Mouse (Mus musculus): ENCODE measurements around the gene Fntb. TPM values are rescaled to one million over a fixed set of nuclear protein-coding genes. Genes with fewer than 3 reads are reported as not detected.

Fntb gene
- polyA plus RNA-seq, 1 experiment from 2014 or later, result 16.2 TPM

DNA sequence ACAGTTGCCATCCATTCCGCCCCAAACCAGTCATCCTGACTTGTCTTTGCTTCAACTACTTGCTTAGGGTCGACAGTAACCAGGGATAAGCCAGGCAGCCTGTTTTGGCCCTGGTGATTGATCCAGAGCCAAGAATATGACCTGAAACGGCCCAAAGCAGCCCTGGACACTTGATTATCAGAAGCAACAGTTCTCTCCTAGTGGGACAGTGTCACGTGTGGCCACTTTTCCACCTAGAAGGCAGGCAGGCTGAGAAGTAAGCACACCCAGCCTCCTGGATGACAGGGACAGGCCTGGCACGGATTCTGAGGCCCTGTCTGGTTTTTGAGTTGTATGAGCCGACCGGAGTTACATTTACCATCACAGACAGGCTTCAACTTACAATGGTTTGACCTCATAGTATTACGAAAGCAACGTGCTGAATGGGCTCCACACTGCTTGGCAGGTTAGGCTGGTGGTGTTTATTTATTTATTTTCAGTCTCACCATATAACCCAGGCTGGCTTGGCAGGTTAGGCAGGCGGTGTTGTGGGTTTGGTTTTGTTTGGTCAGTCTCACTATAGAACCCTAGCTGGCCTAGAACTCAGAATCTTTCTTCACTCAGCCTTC, 161.1 kb downstream of the Fntb start:
- no peak overlapping the region for H3K27ac ChIP-seq (ENCODE audit: low read depth)
- no peaks in the 10 kb centered on the region for H3K27me3 ChIP-seq (ENCODE audit: insufficient read depth, low read length)
- H3K4me1 ChIP-seq (ENCODE audit: insufficient read depth), result peaks cover 7% of the 10 kb centered on the region
- H3K9ac ChIP-seq (replicated peaks), result no peak overlapping the region
- no peak for DNase-seq
- H3K9me3 ChIP-seq (ENCODE audit: low read length), result no peaks in the 10 kb centered on the region
- TF ChIP-seq EP300 (IDR thresholded peaks at IDR 0.05; ENCODE audit: low read depth) (no peak), CTCF (IDR thresholded peaks at IDR 0.05; ENCODE audit: low read depth) (no peak)
- WGBS (ENCODE audit: insufficient replicate concordance), result 68% methylated on average over 10 of the region's 10 CpGs
- H3K36me3 ChIP-seq (replicated peaks; ENCODE audit: insufficient read depth, low read length), result 0 out of 2 replicates have a peak, but pooled peaks cover 3% of the 10 kb centered on the region
- ATAC-seq, result no peak
- H3K4me3 ChIP-seq (ENCODE audit: low read depth, low read length), result no peak overlapping the region
- no peak overlapping the region for H3K4me2 ChIP-seq (ENCODE audit: low read depth, low read length)

DNA sequence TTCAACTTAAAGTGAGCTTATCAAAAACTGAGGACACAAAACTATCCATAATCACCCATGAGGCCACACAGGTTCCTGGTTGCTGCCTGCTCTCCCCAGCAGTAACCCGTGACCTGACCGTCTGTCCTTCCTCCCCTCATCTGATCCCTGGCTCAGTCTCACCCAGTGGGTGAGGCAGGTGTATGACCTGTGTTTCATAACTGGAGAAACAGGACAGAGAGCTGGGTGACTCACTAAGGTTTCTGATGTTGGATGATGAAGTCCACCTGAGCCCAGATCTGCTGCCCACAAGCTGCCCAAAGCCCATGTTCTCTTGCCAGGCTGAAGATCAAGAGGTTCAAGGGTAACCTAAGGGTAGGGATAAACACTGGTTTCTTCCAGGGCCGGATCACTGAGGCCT, 161.6 kb downstream of the Fntb start:
- H3K4me2 ChIP-seq (ENCODE audit: low read depth, low read length), result no peak overlapping the region
- H3K9me3 ChIP-seq (ENCODE audit: low read length), result no peaks in the 10 kb centered on the region
- no peak overlapping the region for H3K4me3 ChIP-seq (ENCODE audit: low read depth, low read length)
- no peak overlapping the region for H3K9ac ChIP-seq (replicated peaks)
- DNase-seq (no peak), ATAC-seq (no peak)
- H3K4me1 ChIP-seq (ENCODE audit: insufficient read depth), result peaks cover 7% of the 10 kb centered on the region
- no peak overlapping the region for H3K27ac ChIP-seq (ENCODE audit: low read depth)
- TF ChIP-seq CTCF (IDR thresholded peaks at IDR 0.05; ENCODE audit: low read depth), result no peak
- no peaks in the 10 kb centered on the region for H3K27me3 ChIP-seq (ENCODE audit: insufficient read depth, low read length)
- H3K36me3 ChIP-seq (replicated peaks; ENCODE audit: insufficient read depth, low read length), result 0 out of 2 replicates have a peak, but pooled peaks cover under 1% of the 10 kb centered on the region
- WGBS (ENCODE audit: insufficient replicate concordance), result 74% methylated on average over 3 of the region's 3 CpGs

DNA sequence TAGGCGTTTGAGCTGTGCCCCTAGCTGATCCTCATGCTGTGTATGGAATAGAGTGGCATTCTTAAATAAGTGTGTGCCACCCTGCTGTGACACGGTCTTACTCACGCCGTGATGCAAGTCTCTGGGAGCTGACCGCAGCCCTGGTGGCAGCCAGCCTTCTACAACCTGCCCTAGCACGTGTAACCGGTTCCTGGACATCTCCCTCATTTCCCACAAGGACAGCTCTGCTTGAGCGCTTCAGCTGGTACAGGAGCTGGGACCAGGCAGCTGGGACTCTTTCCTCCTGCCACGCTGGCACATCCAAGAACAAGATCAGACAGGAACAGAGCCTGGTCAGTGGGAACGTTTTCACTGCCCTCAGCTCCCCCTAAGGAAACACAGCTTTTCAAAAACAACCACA, 162.2 kb downstream of the Fntb start:
- no peak for DNase-seq
- Histone ChIP-seq H3K27me3 (ENCODE audit: insufficient read depth, low read length) (no peaks in the 10 kb centered on the region), H3K4me1 (ENCODE audit: insufficient read depth) (peaks cover 7% of the 10 kb centered on the region), H3K9ac (replicated peaks) (no peak overlapping the region), H3K36me3 (replicated peaks; ENCODE audit: insufficient read depth, low read length) (0 out of 2 replicates have a peak, but pooled peaks cover 4% of the 10 kb centered on the region), H3K4me3 (ENCODE audit: low read depth, low read length) (no peak overlapping the region), H3K4me2 (ENCODE audit: low read depth, low read length) (no peak overlapping the region), H3K9me3 (ENCODE audit: low read length) (no peaks in the 10 kb centered on the region), H3K27ac (ENCODE audit: low read depth) (no peak overlapping the region)
- TF ChIP-seq CTCF (IDR thresholded peaks at IDR 0.05; ENCODE audit: low read depth) (no peak), EP300 (IDR thresholded peaks at IDR 0.05; ENCODE audit: low read depth) (no peak)
- no peak for ATAC-seq
- WGBS (ENCODE audit: insufficient replicate concordance), result 69% methylated on average over 10 of the region's 10 CpGs

GRCm38 (mm10) chr12:76930177-76930576, 164.8 kb downstream of the Fntb start:
- ATAC-seq (no peak), DNase-seq (peak; percentile 30)
- no peak overlapping the region for H3K27ac ChIP-seq (ENCODE audit: low read depth)
- no peaks in the 10 kb centered on the region for H3K9me3 ChIP-seq (ENCODE audit: low read length)
- no peak overlapping the region for H3K4me2 ChIP-seq (ENCODE audit: low read depth, low read length)
- peaks cover 15% of the 10 kb centered on the region; the same call in 1 of the 2 replicates for H3K36me3 ChIP-seq (replicated peaks; ENCODE audit: insufficient read depth, low read length)
- TF ChIP-seq CTCF (IDR thresholded peaks at IDR 0.05; ENCODE audit: low read depth) (no peak), EP300 (IDR thresholded peaks at IDR 0.05; ENCODE audit: low read depth) (no peak)
- WGBS (ENCODE audit: insufficient replicate concordance), result 46% methylated on average over 6 of the region's 6 CpGs
- H3K4me3 ChIP-seq (ENCODE audit: low read depth, low read length), result no peak overlapping the region
- peaks cover 7% of the 10 kb centered on the region for H3K4me1 ChIP-seq (ENCODE audit: insufficient read depth)
- no peaks in the 10 kb centered on the region for H3K27me3 ChIP-seq (ENCODE audit: insufficient read depth, low read length)
- H3K9ac ChIP-seq (replicated peaks), result no peak overlapping the region

DNA sequence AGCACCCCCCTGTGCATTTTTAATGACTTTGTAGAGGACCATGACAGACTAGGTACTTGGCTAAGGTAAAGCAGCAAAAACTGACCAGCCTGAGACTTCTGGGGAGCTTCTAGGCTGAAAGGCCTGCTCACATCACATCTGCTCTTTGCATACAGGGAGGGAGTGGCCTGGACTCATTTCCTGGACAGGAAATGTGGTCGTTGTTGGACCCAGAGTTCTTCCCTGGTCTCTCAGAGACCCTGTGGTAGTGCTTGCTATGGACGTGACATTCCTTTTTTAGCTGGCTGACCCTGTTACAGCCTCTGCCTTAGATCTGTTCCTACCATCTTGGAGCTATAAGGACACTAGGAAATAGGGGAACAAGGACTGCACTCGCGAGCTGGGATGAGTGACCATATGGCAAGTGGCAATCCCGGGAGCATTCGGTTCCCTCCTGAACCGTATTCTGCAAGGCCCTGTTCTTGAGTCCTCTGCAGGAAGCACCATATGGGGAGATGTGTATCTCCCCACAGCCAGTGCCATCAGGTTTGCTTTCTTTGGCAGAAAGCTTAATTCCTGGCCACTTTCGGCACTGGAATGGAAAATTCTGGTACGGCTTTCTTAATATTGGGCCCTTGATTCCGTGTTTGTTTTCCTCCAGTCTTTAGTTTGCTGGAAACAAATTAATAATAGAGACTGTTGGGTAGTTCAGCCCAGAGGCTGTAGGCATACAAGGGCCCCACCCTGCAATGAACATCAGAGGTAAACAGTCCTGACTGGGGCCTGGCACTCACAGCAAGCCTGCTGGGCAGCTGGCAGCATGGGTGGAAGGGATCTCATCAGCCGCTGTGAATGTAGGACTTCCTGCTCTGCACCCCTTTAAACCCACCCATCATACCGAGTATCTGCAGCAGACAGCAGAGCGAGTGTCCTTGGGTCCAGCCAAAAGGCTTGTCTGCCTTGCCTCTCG, 166.6 kb downstream of the Fntb start:
- WGBS (ENCODE audit: insufficient replicate concordance), result 75% methylated on average over 14 of the region's 14 CpGs
- no peak for ATAC-seq

GRCm38 (mm10) chr12:76932688-76933060, 167.3 kb downstream of the Fntb start:
- no peak overlapping the region for H3K9ac ChIP-seq (replicated peaks)
- no peak overlapping the region for H3K4me3 ChIP-seq (ENCODE audit: low read depth, low read length)
- TF ChIP-seq CTCF (IDR thresholded peaks at IDR 0.05; ENCODE audit: low read depth), result no peak
- no peak for TF ChIP-seq EP300 (IDR thresholded peaks at IDR 0.05; ENCODE audit: low read depth)
- H3K27ac ChIP-seq (ENCODE audit: low read depth), result no peak overlapping the region
- peaks cover 7% of the 10 kb centered on the region for H3K4me1 ChIP-seq (ENCODE audit: insufficient read depth)
- H3K27me3 ChIP-seq (ENCODE audit: insufficient read depth, low read length), result no peaks in the 10 kb centered on the region
- DNase-seq (no peak), ATAC-seq (no peak)
- 80% methylated on average over 6 of the region's 6 CpGs for WGBS (ENCODE audit: insufficient replicate concordance)
- no peaks in the 10 kb centered on the region for H3K9me3 ChIP-seq (ENCODE audit: low read length)
- peaks cover 33% of the 10 kb centered on the region for H3K36me3 ChIP-seq (replicated peaks; ENCODE audit: insufficient read depth, low read length)
- no peak overlapping the region for H3K4me2 ChIP-seq (ENCODE audit: low read depth, low read length)

More for the DNA sequence above, 166.6 kb downstream of the Fntb start:
- TF ChIP-seq EP300 (IDR thresholded peaks at IDR 0.05; ENCODE audit: low read depth), result no peak
- no peak for TF ChIP-seq CTCF (IDR thresholded peaks at IDR 0.05; ENCODE audit: low read depth)
- no peak overlapping the region for H3K9ac ChIP-seq (replicated peaks)
- no peak for DNase-seq
- H3K27ac ChIP-seq (ENCODE audit: low read depth), result no peak overlapping the region
- no peaks in the 10 kb centered on the region for H3K9me3 ChIP-seq (ENCODE audit: low read length)
- H3K36me3 ChIP-seq (replicated peaks; ENCODE audit: insufficient read depth, low read length), result peaks cover 28% of the 10 kb centered on the region
- H3K4me1 ChIP-seq (ENCODE audit: insufficient read depth), result peaks cover 7% of the 10 kb centered on the region
- H3K4me3 ChIP-seq (ENCODE audit: low read depth, low read length), result no peak overlapping the region
- no peak overlapping the region for H3K4me2 ChIP-seq (ENCODE audit: low read depth, low read length)
- H3K27me3 ChIP-seq (ENCODE audit: insufficient read depth, low read length), result no peaks in the 10 kb centered on the region

Data from liver, postnatal 0 days (tissue).